Mouse (Mus musculus) yolk sac, embryonic 10.5 days (tissue): ENCODE results near the gene Gpr171.
A peak's percentile ranks its signal among the peaks of the same experiment; 100 is the strongest.
"Not testable (repeated sequence)": the region's sequence is repeated elsewhere in the genome, so short reads cannot be mapped to it uniquely, and the experiment has no call there.

Experiments used
- DNase-seq: peaks from one replicate; pipeline ENCODE4 v3.0.0-alpha.2; 2017; ENCODE audit warnings: low spot score

Gpr171 gene

GRCm38 (mm10) chr3:59113973-59114517, 12.4 kb upstream of the Gpr171 start:
- no peak for DNase-seq

GRCm38 (mm10) chr3:59113291-59113690, 11.7 kb upstream of the Gpr171 start:
- DNase-seq: not testable (repeated sequence)

- no peak for DNase-seq
These were observed 10.3 kb upstream of the Gpr171 start for GRCm38 (mm10) chr3:59111944-59112343.

GRCm38 (mm10) chr3:59109834-59110233, 8.2 kb upstream of the Gpr171 start:
- DNase-seq: not testable (repeated sequence)

- no peak for DNase-seq
These were observed 5.8 kb upstream of the Gpr171 start for GRCm38 (mm10) chr3:59107439-59107838.

GRCm38 (mm10) chr3:59104462-59104861, 2.8 kb upstream of the Gpr171 start:
- DNase-seq: no peak

GRCm38 (mm10) chr3:59102146-59102545, 525 bp upstream of the Gpr171 start:
- DNase-seq: no peak

GRCm38 (mm10) chr3:59098540-59098939, 3.1 kb downstream of the Gpr171 start:
- DNase-seq: no peak

- no peak for DNase-seq
These were observed 4.2 kb downstream of the Gpr171 start for GRCm38 (mm10) chr3:59097421-59097820.

- no peak for DNase-seq
These were observed 8.9 kb downstream of the Gpr171 start for GRCm38 (mm10) chr3:59092702-59093101.

- DNase-seq: no peak
These were observed 20.7 kb downstream of the Gpr171 start for GRCm38 (mm10) chr3:59080919-59081318.

GRCm38 (mm10) chr3:59080293-59080916, 21.2 kb downstream of the Gpr171 start:
- DNase-seq: no peak

- DNase-seq: peak; percentile 13
These were observed 22.3 kb downstream of the Gpr171 start for GRCm38 (mm10) chr3:59079327-59079726.

GRCm38 (mm10) chr3:59078585-59078984, 23.0 kb downstream of the Gpr171 start:
- no peak for DNase-seq

GRCm38 (mm10) chr3:59077278-59077677, 24.3 kb downstream of the Gpr171 start:
- no peak for DNase-seq

- DNase-seq: not testable (repeated sequence)
These were observed 32.5 kb downstream of the Gpr171 start for GRCm38 (mm10) chr3:59069071-59069470.

- no peak for DNase-seq
These were observed 34.9 kb downstream of the Gpr171 start for GRCm38 (mm10) chr3:59066558-59067294.

GRCm38 (mm10) chr3:59065937-59066336, 35.7 kb downstream of the Gpr171 start:
- DNase-seq: no peak

- DNase-seq: no peak
These were observed 38.2 kb downstream of the Gpr171 start for GRCm38 (mm10) chr3:59063431-59063830.

- no peak for DNase-seq
These were observed 39.5 kb downstream of the Gpr171 start for GRCm38 (mm10) chr3:59062141-59062540.

GRCm38 (mm10) chr3:59060131-59060530, 41.5 kb downstream of the Gpr171 start:
- no peak for DNase-seq

GRCm38 (mm10) chr3:59059022-59059541, 42.5 kb downstream of the Gpr171 start:
- DNase-seq: peak; percentile 52
